Mouse (Mus musculus): ENCODE data around the gene Rnf44. TPM values are rescaled to one million over a fixed set of nuclear protein-coding genes. Genes with fewer than 3 reads are reported as not detected.

The Rnf44 gene
- 58.8 and 60.3 TPM in 2 replicates for polyA plus RNA-seq (2015; fragmentation: Nextera tagmentation; extraction: Ambion mirVana)

GRCm38 (mm10) chr13:54693558-54694347, at the start of gene Rnf44:
TSS of gene Rnf44 (minus strand) at chr13:54693907.
- Histone ChIP-seq H3K27ac (peak within 1 kb of the TSS; percentile 96), H3K4me2 (peak within 1 kb of the TSS; percentile 87), H3K27me3 (no peaks in the 10 kb centered on the region), H3K9ac (peak within 1 kb of the TSS; percentile 86), H3K4me1 (peaks cover 29% of the 10 kb centered on the region), H3K36me3 (no peaks in the 10 kb centered on the region), H3K9me3 (no peaks in the 10 kb centered on the region), H3K4me3 (peak within 1 kb of the TSS; percentile 96)
- WGBS, result under 1% methylated on average over 84 of the region's 92 CpGs
- ATAC-seq (ENCODE audit: insufficient number of reproducible peaks, low FRiP score, low TSS enrichment, low read depth), result peak; percentile 100

GRCm38 (mm10) chr13:54738213-54738601, 44.5 kb upstream of the Rnf44 start:
- Histone ChIP-seq H3K27me3 (peaks cover 71% of the 10 kb centered on the region), H3K4me1 (peaks cover 11% of the 10 kb centered on the region), H3K4me3 (peak overlapping the region; percentile 42), H3K9ac (no peak overlapping the region), H3K4me2 (peak overlapping the region; percentile 78), H3K9me3 (no peaks in the 10 kb centered on the region), H3K36me3 (no peaks in the 10 kb centered on the region), H3K27ac (no peak overlapping the region)
- ATAC-seq (ENCODE audit: insufficient number of reproducible peaks, low FRiP score, low TSS enrichment, low read depth), result no peak
- whole genome bisulfite sequencing, result 4% methylated on average over 34 of the region's 34 CpGs

- H3K36me3 ChIP-seq, result no peaks in the 10 kb centered on the region
- H3K9ac ChIP-seq, result peak overlapping the region; percentile 17; the same call in 1 of the 2 replicates
- H3K4me1 ChIP-seq, result peaks cover 11% of the 10 kb centered on the region
- H3K4me2 ChIP-seq, result peak overlapping the region; percentile 78
- peaks cover 71% of the 10 kb centered on the region for H3K27me3 ChIP-seq
- ATAC-seq (ENCODE audit: insufficient number of reproducible peaks, low FRiP score, low TSS enrichment, low read depth), result no peak
- peak overlapping the region; percentile 42 for H3K4me3 ChIP-seq
- under 1% methylated on average over 84 of the region's 87 CpGs for WGBS
- H3K27ac ChIP-seq, result no peak overlapping the region
- no peaks in the 10 kb centered on the region for H3K9me3 ChIP-seq
These were observed 43.9 kb upstream of the Rnf44 start for GRCm38 (mm10) chr13:54737488-54738212.

- WGBS, result 19% methylated on average over 3 of the region's 3 CpGs
- no peaks in the 10 kb centered on the region for H3K9me3 ChIP-seq
- H3K9ac ChIP-seq, result no peak overlapping the region
- ATAC-seq (ENCODE audit: insufficient number of reproducible peaks, low FRiP score, low TSS enrichment, low read depth), result peak; percentile 30; the same call in 1 of the 2 replicates
- peaks cover 66% of the 10 kb centered on the region for H3K27me3 ChIP-seq
- peak overlapping the region; percentile 78 for H3K4me2 ChIP-seq
- H3K4me1 ChIP-seq, result peaks cover 11% of the 10 kb centered on the region
- H3K4me3 ChIP-seq, result peak overlapping the region; percentile 42
- no peak overlapping the region for H3K27ac ChIP-seq
- H3K36me3 ChIP-seq, result no peaks in the 10 kb centered on the region
These were observed 43.2 kb upstream of the Rnf44 start for GRCm38 (mm10) chr13:54736931-54737330.

- WGBS, result 46% methylated on average over 11 of the region's 11 CpGs
- no peak for ATAC-seq (ENCODE audit: insufficient number of reproducible peaks, low FRiP score, low TSS enrichment, low read depth)
These were observed 32.4 kb upstream of the Rnf44 start for GRCm38 (mm10) chr13:54726131-54726530.

GRCm38 (mm10) chr13:54723143-54723542, 29.4 kb upstream of the Rnf44 start:
- no peaks in the 10 kb centered on the region for H3K4me1 ChIP-seq
- no peak overlapping the region for H3K27ac ChIP-seq
- no peak overlapping the region for H3K4me2 ChIP-seq
- H3K27me3 ChIP-seq, result no peaks in the 10 kb centered on the region
- no peaks in the 10 kb centered on the region for H3K9me3 ChIP-seq
- ATAC-seq (ENCODE audit: insufficient number of reproducible peaks, low FRiP score, low TSS enrichment, low read depth), result no peak
- H3K36me3 ChIP-seq, result no peaks in the 10 kb centered on the region
- no peak overlapping the region for H3K4me3 ChIP-seq
- H3K9ac ChIP-seq, result no peak overlapping the region
- WGBS, result 90% methylated on average over 3 of the region's 3 CpGs

More at GRCm38 (mm10) chr13:54726131-54726530, 32.4 kb upstream of the Rnf44 start:
- Histone ChIP-seq H3K4me1 (no peaks in the 10 kb centered on the region), H3K4me3 (no peak overlapping the region), H3K9ac (no peak overlapping the region), H3K9me3 (no peaks in the 10 kb centered on the region), H3K36me3 (no peaks in the 10 kb centered on the region), H3K27me3 (no peaks in the 10 kb centered on the region), H3K4me2 (no peak overlapping the region), H3K27ac (no peak overlapping the region)

- Histone ChIP-seq H3K4me3 (no peak overlapping the region), H3K27ac (no peak overlapping the region), H3K4me1 (no peaks in the 10 kb centered on the region), H3K36me3 (no peaks in the 10 kb centered on the region), H3K27me3 (peaks cover 6% of the 10 kb centered on the region; the same call in 1 of the 2 replicates), H3K9me3 (no peaks in the 10 kb centered on the region), H3K4me2 (no peak overlapping the region), H3K9ac (no peak overlapping the region)
- ATAC-seq (ENCODE audit: insufficient number of reproducible peaks, low FRiP score, low TSS enrichment, low read depth), result no peak
- WGBS, result under 1% methylated on average over 5 of the region's 5 CpGs
These were observed 23.2 kb upstream of the Rnf44 start for GRCm38 (mm10) chr13:54716916-54717315.

- H3K4me2 ChIP-seq, result no peak overlapping the region
- H3K9ac ChIP-seq, result no peak overlapping the region
- peaks cover 6% of the 10 kb centered on the region; the same call in 1 of the 2 replicates for H3K27me3 ChIP-seq
- no peak overlapping the region for H3K4me3 ChIP-seq
- no peaks in the 10 kb centered on the region for H3K36me3 ChIP-seq
- no peak overlapping the region for H3K27ac ChIP-seq
- WGBS, result 50% methylated on average over 10 of the region's 10 CpGs
- no peak for ATAC-seq (ENCODE audit: insufficient number of reproducible peaks, low FRiP score, low TSS enrichment, low read depth)
- H3K9me3 ChIP-seq, result no peaks in the 10 kb centered on the region
- no peaks in the 10 kb centered on the region for H3K4me1 ChIP-seq
These were observed 21.3 kb upstream of the Rnf44 start for GRCm38 (mm10) chr13:54714996-54715395.

GRCm38 (mm10) chr13:54714393-54714792, 20.7 kb upstream of the Rnf44 start:
- H3K27ac ChIP-seq, result no peak overlapping the region
- no peak for ATAC-seq (ENCODE audit: insufficient number of reproducible peaks, low FRiP score, low TSS enrichment, low read depth)
- no peak overlapping the region for H3K4me3 ChIP-seq
- H3K9ac ChIP-seq, result no peak overlapping the region
- WGBS, result 46% methylated on average over 4 of the region's 4 CpGs
- H3K4me1 ChIP-seq, result no peaks in the 10 kb centered on the region
- H3K4me2 ChIP-seq, result no peak overlapping the region
- no peaks in the 10 kb centered on the region for H3K36me3 ChIP-seq
- H3K27me3 ChIP-seq, result peaks cover 6% of the 10 kb centered on the region; the same call in 1 of the 2 replicates
- no peaks in the 10 kb centered on the region for H3K9me3 ChIP-seq

GRCm38 (mm10) chr13:54710866-54711265, 17.2 kb upstream of the Rnf44 start:
- ATAC-seq (ENCODE audit: insufficient number of reproducible peaks, low FRiP score, low TSS enrichment, low read depth), result no peak
- 75% methylated on average over 3 of the region's 3 CpGs for WGBS
- H3K4me3 ChIP-seq, result no peak overlapping the region

GRCm38 (mm10) chr13:54704890-54705289, 11.2 kb upstream of the Rnf44 start:
- no peaks in the 10 kb centered on the region for H3K36me3 ChIP-seq
- H3K4me1 ChIP-seq, result no peaks in the 10 kb centered on the region
- no peak for ATAC-seq (ENCODE audit: insufficient number of reproducible peaks, low FRiP score, low TSS enrichment, low read depth)
- WGBS, result 46% methylated on average over 6 of the region's 6 CpGs
- H3K9me3 ChIP-seq, result no peaks in the 10 kb centered on the region
- no peak overlapping the region for H3K4me2 ChIP-seq
- H3K4me3 ChIP-seq, result no peak overlapping the region
- no peak overlapping the region for H3K27ac ChIP-seq
- H3K27me3 ChIP-seq, result peaks cover 3% of the 10 kb centered on the region; the same call in 1 of the 2 replicates
- H3K9ac ChIP-seq, result no peak overlapping the region

More at GRCm38 (mm10) chr13:54710866-54711265, 17.2 kb upstream of the Rnf44 start:
- H3K9ac ChIP-seq, result no peak overlapping the region
- peaks cover 3% of the 10 kb centered on the region; the same call in 1 of the 2 replicates for H3K27me3 ChIP-seq
- H3K4me2 ChIP-seq, result no peak overlapping the region
- H3K36me3 ChIP-seq, result no peaks in the 10 kb centered on the region
- no peak overlapping the region for H3K27ac ChIP-seq
- H3K9me3 ChIP-seq, result no peaks in the 10 kb centered on the region
- no peaks in the 10 kb centered on the region for H3K4me1 ChIP-seq

GRCm38 (mm10) chr13:54702507-54702906, 8.8 kb upstream of the Rnf44 start:
- 64% methylated on average over 7 of the region's 7 CpGs for WGBS
- H3K9me3 ChIP-seq, result no peaks in the 10 kb centered on the region
- H3K36me3 ChIP-seq, result no peaks in the 10 kb centered on the region
- peaks cover 3% of the 10 kb centered on the region; the same call in 1 of the 2 replicates for H3K27me3 ChIP-seq
- ATAC-seq (ENCODE audit: insufficient number of reproducible peaks, low FRiP score, low TSS enrichment, low read depth), result no peak
- H3K4me2 ChIP-seq, result no peak overlapping the region
- H3K4me1 ChIP-seq, result no peaks in the 10 kb centered on the region
- H3K9ac ChIP-seq, result no peak overlapping the region
- no peak overlapping the region for H3K4me3 ChIP-seq
- no peak overlapping the region for H3K27ac ChIP-seq

Measured in limb, embryonic 15.5 days (tissue).